Mouse (Mus musculus): Measurements from ENCODE around the gene Tor2a.

Gene Tor2a

DNA sequence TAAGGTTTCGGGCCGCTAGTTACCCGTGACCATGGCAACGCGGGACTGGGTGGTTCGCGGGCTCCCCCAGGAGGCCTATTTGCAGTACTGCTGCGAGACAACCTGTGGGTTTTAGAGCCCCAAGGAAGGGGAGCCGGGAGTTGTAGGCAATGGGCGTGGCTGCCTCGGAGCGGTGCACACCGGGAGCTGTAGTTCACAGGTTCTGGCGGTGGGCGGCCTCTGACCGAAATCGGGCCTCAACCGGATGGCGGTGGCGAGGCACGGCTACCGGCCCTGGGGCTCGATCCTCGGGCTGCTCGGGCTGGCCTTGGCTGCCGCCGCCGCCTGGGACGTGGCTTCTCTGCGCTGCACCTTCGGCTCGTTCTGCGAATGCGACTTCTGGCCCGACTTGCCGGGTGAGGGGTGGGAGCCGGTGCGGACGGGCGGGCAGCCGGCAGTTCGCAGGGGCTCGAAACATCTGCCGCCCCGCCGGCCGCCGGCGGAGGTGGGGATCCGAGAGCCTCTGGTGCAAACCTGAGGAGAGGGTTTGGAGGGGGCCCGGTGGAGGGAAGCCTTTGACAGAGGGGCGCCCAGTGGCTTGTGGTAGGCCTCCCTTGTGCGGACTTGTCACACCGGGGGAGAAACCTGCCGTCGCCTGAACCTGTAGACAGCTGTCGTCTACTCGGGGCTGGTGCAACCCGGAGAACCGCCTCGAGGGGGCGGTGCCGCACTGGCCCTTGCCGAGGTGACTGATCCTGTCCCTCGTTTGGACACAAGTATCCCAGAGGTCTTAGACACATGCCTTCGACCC lies at the start of gene Tor2a:
TSS of gene Tor2a (plus strand) at position 179 of the 790 bp plus-strand sequence.
- DNase-seq (ENCODE audit: low spot score in 2 of 2): peak; percentile 97 to 98

DNA sequence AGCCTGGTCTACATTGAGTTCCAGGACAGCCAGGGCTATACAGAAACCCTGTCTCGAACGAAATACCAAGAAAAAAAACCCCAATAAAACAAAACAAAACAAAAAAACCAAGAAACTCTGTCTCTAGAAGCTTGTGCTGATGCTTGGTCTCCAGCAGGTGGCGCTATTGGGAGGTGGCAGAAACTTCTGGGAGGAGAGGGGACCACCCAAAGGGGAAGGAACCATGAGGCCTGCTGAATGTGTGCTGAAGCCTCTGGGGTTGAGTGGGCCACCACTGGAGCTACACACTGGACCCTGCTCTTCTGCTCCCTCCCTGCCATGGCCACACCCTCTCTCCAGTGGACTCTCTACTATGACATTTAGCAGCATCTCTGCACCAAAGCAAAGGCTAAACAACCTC lies 48.4 kb upstream of the Tor2a start:
- no peak for DNase-seq (ENCODE audit: low spot score in 2 of 2)

- DNase-seq (ENCODE audit: low spot score in 2 of 2): no peak
These were observed 47.4 kb upstream of the Tor2a start for GRCm38 (mm10) chr2:32709521-32710137.

- no peak for DNase-seq (ENCODE audit: low spot score in 2 of 2)
These were observed 46.6 kb upstream of the Tor2a start for GRCm38 (mm10) chr2:32710425-32710824.

GRCm38 (mm10) chr2:32711301-32712056 lies 45.6 kb upstream of the Tor2a start:
- no peak for DNase-seq (ENCODE audit: low spot score in 2 of 2)

GRCm38 (mm10) chr2:32712108-32712551 lies 44.9 kb upstream of the Tor2a start:
- DNase-seq (ENCODE audit: low spot score in 2 of 2): peak in 1 of 2 experiments; percentile 39

GRCm38 (mm10) chr2:32712586-32712933 lies 44.5 kb upstream of the Tor2a start:
- DNase-seq (ENCODE audit: low spot score in 2 of 2): peak; percentile 90 to 91

- peak; percentile 92 to 94 for DNase-seq (ENCODE audit: low spot score in 2 of 2)
These were observed 43.9 kb upstream of the Tor2a start, which contains the start of gene Cdk9 for GRCm38 (mm10) chr2:32712934-32713817. TSS of gene Cdk9 (minus strand) at chr2:32713076.

- no peak for DNase-seq (ENCODE audit: low spot score in 2 of 2)
These were observed 42.7 kb upstream of the Tor2a start for GRCm38 (mm10) chr2:32714117-32714986.

- no peak for DNase-seq (ENCODE audit: low spot score in 2 of 2)
These were observed 42.0 kb upstream of the Tor2a start for GRCm38 (mm10) chr2:32714987-32715425.

GRCm38 (mm10) chr2:32718761-32719160 lies 38.3 kb upstream of the Tor2a start:
- DNase-seq (ENCODE audit: low spot score in 2 of 2): no peak

DNA sequence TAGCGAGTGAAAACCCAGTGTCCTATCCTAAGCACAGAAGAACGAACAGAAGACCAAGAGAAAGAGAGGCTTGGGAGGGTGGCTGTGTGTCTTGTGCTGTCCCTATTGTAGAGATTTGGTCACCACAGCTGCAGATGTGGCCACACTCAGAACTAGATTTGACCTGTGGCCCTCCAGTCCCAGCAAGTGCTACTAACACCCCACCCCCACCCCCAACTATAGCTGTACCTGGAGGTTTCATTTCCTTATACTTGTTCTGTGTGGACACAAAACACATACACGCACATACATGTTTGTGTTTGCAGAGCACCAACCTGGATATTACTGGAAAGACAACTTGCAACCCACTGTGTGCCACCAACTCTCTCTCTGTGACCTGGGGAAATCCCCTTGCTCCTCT lies 37.0 kb upstream of the Tor2a start:
- no peak for DNase-seq (ENCODE audit: low spot score in 2 of 2)

GRCm38 (mm10) chr2:32720681-32721229 lies 36.3 kb upstream of the Tor2a start, which contains the start of gene Sh2d3c:
TSS of gene Sh2d3c (plus strand) at chr2:32721055.
- no peak for DNase-seq (ENCODE audit: low spot score in 2 of 2)

GRCm38 (mm10) chr2:32722046-32722445 lies 35.0 kb upstream of the Tor2a start:
- no peak for DNase-seq (ENCODE audit: low spot score in 2 of 2)

DNA sequence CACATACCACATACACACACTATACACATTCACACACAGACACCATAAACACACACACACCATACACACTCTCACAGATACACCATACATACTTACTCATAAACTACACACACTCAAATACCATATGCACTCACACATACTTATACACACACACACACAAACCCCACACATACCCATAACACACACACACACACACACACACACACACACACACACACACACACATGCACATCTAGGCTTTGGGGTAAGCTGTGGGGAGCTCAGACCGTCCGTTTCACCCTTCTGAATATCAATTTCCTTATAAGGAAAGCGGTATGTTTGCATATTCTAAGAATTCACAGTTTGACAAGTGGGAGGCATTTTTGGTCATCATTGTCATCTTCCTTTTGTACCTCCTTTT lies 34.5 kb upstream of the Tor2a start:
- DNase-seq (ENCODE audit: low spot score in 2 of 2): no peak

DNA sequence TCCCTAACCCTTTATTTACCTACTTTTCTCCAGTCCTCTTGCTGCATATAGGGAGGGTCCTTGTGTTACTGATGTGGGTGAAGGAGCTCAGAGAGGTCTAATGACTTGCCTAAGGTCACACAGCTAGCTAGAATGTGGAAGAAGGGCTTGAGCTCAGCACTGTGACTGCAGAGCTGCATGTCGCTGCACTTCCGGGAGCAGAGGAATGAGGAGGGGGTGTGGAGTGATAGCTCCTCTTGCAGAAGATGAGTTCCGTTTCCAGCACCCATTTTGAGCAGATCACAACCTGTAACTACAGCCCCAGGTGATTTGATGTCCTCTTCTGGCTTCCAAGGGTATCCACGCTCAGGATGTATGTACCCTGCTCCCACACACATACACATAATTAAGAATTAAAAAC lies 32.9 kb upstream of the Tor2a start:
- DNase-seq (ENCODE audit: low spot score in 2 of 2): no peak

GRCm38 (mm10) chr2:32724832-32725790 lies 31.9 kb upstream of the Tor2a start:
- no peak for DNase-seq (ENCODE audit: low spot score in 2 of 2)

DNA sequence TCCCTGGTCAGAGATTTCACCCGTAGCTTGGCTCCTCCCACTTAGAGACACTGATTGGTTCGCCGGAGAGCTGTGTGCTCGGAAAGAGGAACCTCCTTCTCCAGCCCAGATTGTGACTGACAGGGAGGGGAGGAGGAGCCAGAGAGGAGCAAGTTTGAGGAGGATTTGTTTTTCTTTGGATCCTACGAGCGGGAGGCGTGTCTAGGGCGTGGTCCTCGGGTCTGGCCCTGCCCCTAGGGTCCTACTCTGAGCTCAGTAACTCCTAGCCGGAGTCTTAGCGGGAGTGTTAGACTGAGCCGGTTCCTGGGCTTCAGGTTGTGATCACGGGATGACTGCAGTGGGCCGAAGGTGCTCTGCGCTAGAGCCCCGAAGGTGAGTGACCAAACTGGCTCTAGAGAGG lies 29.6 kb upstream of the Tor2a start:
- DNase-seq (ENCODE audit: low spot score in 2 of 2): peak; percentile 81 to 85

GRCm38 (mm10) chr2:32728463-32728862 lies 28.6 kb upstream of the Tor2a start:
- no peak for DNase-seq (ENCODE audit: low spot score in 2 of 2)

Measured in right cerebral cortex, adult 2 months (tissue).